Mouse (Mus musculus): ENCODE results near the gene Tbcd.

Tbcd gene

GRCm38 (mm10) chr11:121564265-121564664 lies 112.5 kb downstream of the Tbcd start:
- DNase-seq (ENCODE audit: low spot score in 2 of 2): no peak

- no peak for DNase-seq (ENCODE audit: low spot score in 2 of 2)
Observed at GRCm38 (mm10) chr11:121581856-121582255, 130.1 kb downstream of the Tbcd start.

GRCm38 (mm10) chr11:121597254-121597653 lies 145.5 kb downstream of the Tbcd start:
- no peak for DNase-seq (ENCODE audit: low spot score in 2 of 2)

GRCm38 (mm10) chr11:121601422-121601821 lies 149.7 kb downstream of the Tbcd start:
- DNase-seq (ENCODE audit: low spot score in 2 of 2): no peak

- DNase-seq (ENCODE audit: low spot score in 2 of 2): no peak
Observed at GRCm38 (mm10) chr11:121605604-121606003, 153.9 kb downstream of the Tbcd start.

- DNase-seq (ENCODE audit: low spot score in 2 of 2): no peak
Observed at GRCm38 (mm10) chr11:121610976-121611375, 159.2 kb downstream of the Tbcd start.

GRCm38 (mm10) chr11:121615961-121616485 lies 164.3 kb downstream of the Tbcd start:
- DNase-seq (ENCODE audit: low spot score in 2 of 2): no peak

GRCm38 (mm10) chr11:121616501-121616900 lies 164.8 kb downstream of the Tbcd start:
- no peak for DNase-seq (ENCODE audit: low spot score in 2 of 2)

- DNase-seq (ENCODE audit: low spot score in 2 of 2): no peak
Observed at GRCm38 (mm10) chr11:121617371-121617770, 165.6 kb downstream of the Tbcd start.

- DNase-seq (ENCODE audit: low spot score in 2 of 2): no peak
Observed at GRCm38 (mm10) chr11:121625007-121625406, 173.3 kb downstream of the Tbcd start.

GRCm38 (mm10) chr11:121627521-121627920 lies 175.8 kb downstream of the Tbcd start:
- DNase-seq (ENCODE audit: low spot score in 2 of 2): no peak

GRCm38 (mm10) chr11:121629529-121629928 lies 177.8 kb downstream of the Tbcd start:
- DNase-seq (ENCODE audit: low spot score in 2 of 2): no peak

GRCm38 (mm10) chr11:121630406-121630805 lies 178.7 kb downstream of the Tbcd start:
- no peak for DNase-seq (ENCODE audit: low spot score in 2 of 2)

GRCm38 (mm10) chr11:121631410-121631809 lies 179.7 kb downstream of the Tbcd start:
- DNase-seq (ENCODE audit: low spot score in 2 of 2): no peak

- DNase-seq (ENCODE audit: low spot score in 2 of 2): no peak
Observed at GRCm38 (mm10) chr11:121636646-121637045, 184.9 kb downstream of the Tbcd start.

GRCm38 (mm10) chr11:121641501-121642145 lies 189.9 kb downstream of the Tbcd start:
- DNase-seq (ENCODE audit: low spot score in 2 of 2): no peak

- no peak for DNase-seq (ENCODE audit: low spot score in 2 of 2)
Observed at GRCm38 (mm10) chr11:121645394-121645793, 193.6 kb downstream of the Tbcd start.

GRCm38 (mm10) chr11:121647321-121647720 lies 195.6 kb downstream of the Tbcd start:
- no peak for DNase-seq (ENCODE audit: low spot score in 2 of 2)

GRCm38 (mm10) chr11:121648166-121648565 lies 196.4 kb downstream of the Tbcd start:
- DNase-seq (ENCODE audit: low spot score in 2 of 2): no peak

GRCm38 (mm10) chr11:121649900-121650299 lies 198.2 kb downstream of the Tbcd start:
- DNase-seq (ENCODE audit: low spot score in 2 of 2): no peak

- no peak for DNase-seq (ENCODE audit: low spot score in 2 of 2)
Observed at GRCm38 (mm10) chr11:121650668-121651067, 198.9 kb downstream of the Tbcd start.

GRCm38 (mm10) chr11:121651556-121651955 lies 199.8 kb downstream of the Tbcd start:
- no peak for DNase-seq (ENCODE audit: low spot score in 2 of 2)

- DNase-seq (ENCODE audit: low spot score in 2 of 2): no peak
Observed at GRCm38 (mm10) chr11:121651983-121652382, 200.2 kb downstream of the Tbcd start.
